Comparison of ENCODE assay signal across 21 mouse cellular contexts in the genomic region with DNA sequence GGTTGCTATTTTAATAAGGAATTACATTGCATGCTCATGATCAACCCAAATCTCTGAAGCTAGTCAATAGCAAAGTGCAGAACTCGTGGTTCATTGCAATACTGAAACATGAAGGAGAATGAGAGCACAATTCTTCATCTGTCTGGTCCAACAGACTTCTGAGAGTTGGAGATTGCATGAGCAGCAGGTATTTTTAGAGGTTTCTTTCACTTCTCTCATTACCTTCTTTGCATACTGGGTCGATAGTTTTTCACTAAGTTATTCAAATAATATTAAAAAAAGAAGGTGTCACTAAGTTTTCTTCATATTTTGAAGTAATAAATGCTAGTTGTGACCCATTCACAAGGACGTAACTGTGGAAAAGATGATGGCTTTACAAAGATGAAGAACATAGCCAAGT.
DNase-seq lines count a peak whose midpoint lies in the region; TF ChIP-seq lines count a peak whose summit lies in the region.
"Had no signal": no experiment of that assay in that cellular context is flagged by ENCODE, and none has a peak within 500 bp of the region (broad histone marks: within the 10 kb centered on the region; RNA-seq: fewer than 3 reads in every experiment).

No protein-coding gene starts in this region.

- TF ChIP-seq POLR2A in spleen, adult 2 months (IDR thresholded peaks at IDR 0.05; ENCODE audit: low read depth, low read length): no peak
- TF ChIP-seq POLR2A in CH12.LX (IDR thresholded peaks at IDR 0.05; ENCODE audit: low read depth, low read length): peak; percentile 17; the same call in 1 of the 2 replicates

- peaks cover 17% of the 10 kb centered on the region for H3K36me3 ChIP-seq in spleen, adult 2 months (ENCODE audit: control insufficient read depth, insufficient read depth, low read length)
- H3K36me3 ChIP-seq in CH12.LX (replicated peaks in 1 of 2; ENCODE audit: control insufficient read depth in 1 of 2, insufficient read depth in 1 of 2, low read length in 1 of 2): peaks cover 3 to 18% of the 10 kb centered on the region in 2 experiments
- H3K36me3 ChIP-seq in splenic B cell, adult 2 months (ENCODE audit: control insufficient read depth, insufficient read depth, low read length, poor library complexity, severe bottlenecking): peaks cover 14% of the 10 kb centered on the region; the same call in 1 of the 2 replicates
- H3K36me3 ChIP-seq: embryonic facial prominence, embryonic 13.5 days; embryonic facial prominence, embryonic 15.5 days; forebrain, embryonic 10.5 days; forebrain, embryonic 12.5 days had no signal

- no peak for DNase-seq in spleen, adult 2 months (ENCODE audit: low read depth in 1 of 2, low spot score in 2 of 2)
- DNase-seq in spleen, postnatal 14 days (ENCODE audit: low spot score in 2 of 2): no peak
- DNase-seq in A20 (ENCODE audit: low read depth, low spot score): peak; percentile 77
- DNase-seq in CH12.LX (ENCODE audit: extremely low read depth): peak; percentile 82
- DNase-seq in splenic B cell, adult 2 months (ENCODE audit: low read depth, low spot score): peak; percentile 74
- DNase-seq in right cerebral cortex, adult 2 months (ENCODE audit: low spot score in 2 of 2): no peak
- no peak for DNase-seq in thymus, postnatal 0 days (ENCODE audit: low spot score)
- DNase-seq: adrenal gland, adult 2 months; adrenal gland, postnatal 14 days; adrenal gland, postnatal 36 days; cerebellum, adult 11-12 months; cerebellum, adult 8-10 months; cerebellum, adult 9-11 months; cerebellum, postnatal 14 days; cerebellum, postnatal 36 days; embryo, embryonic 11 days had no signal

- H3K9ac ChIP-seq in CH12.LX (ENCODE audit: insufficient read depth, low read depth): peak overlapping the region; percentile 23
- H3K9ac ChIP-seq: embryonic facial prominence, embryonic 13.5 days; embryonic facial prominence, embryonic 15.5 days; forebrain, embryonic 12.5 days had no signal

- H3K4me2 ChIP-seq in CH12.LX (ENCODE audit: insufficient read depth, low read depth, poor library complexity, severe bottlenecking): peak overlapping the region; percentile 91
- H3K4me2 ChIP-seq: embryonic facial prominence, embryonic 13.5 days; embryonic facial prominence, embryonic 15.5 days; forebrain, embryonic 12.5 days had no signal

- H3K79me2 ChIP-seq in CH12.LX (replicated peaks; ENCODE audit: control insufficient read depth, extremely low read depth, insufficient read depth, poor library complexity, severe bottlenecking): no peaks in the 10 kb centered on the region

- H3K27ac ChIP-seq in spleen, adult 2 months (ENCODE audit: insufficient read depth, low read length): peak overlapping the region; percentile 64
- H3K27ac ChIP-seq in CH12.LX (ENCODE audit: insufficient read depth, low read depth): peak overlapping the region; percentile 86
- H3K27ac ChIP-seq: embryonic facial prominence, embryonic 13.5 days; embryonic facial prominence, embryonic 15.5 days; forebrain, embryonic 10.5 days; forebrain, embryonic 12.5 days had no signal

- WGBS in spleen, adult 2 months: 30% methylated on average over 3 of the region's 3 CpGs

- no peak for TF ChIP-seq CTCF in spleen, adult 2 months (IDR thresholded peaks at IDR 0.05; ENCODE audit: extremely low read depth, insufficient read depth, insufficient read length, insufficient replicate concordance)
- TF ChIP-seq CTCF in CH12.LX (conservative IDR thresholded peaks at IDR 0.05 in 1 of 2, IDR thresholded peaks at IDR 0.05 in 1 of 2; ENCODE audit: low read depth in 2 of 2, low read length in 2 of 2): no peak

- H3K9me3 ChIP-seq in CH12.LX (replicated peaks; ENCODE audit: low read length): no peaks in the 10 kb centered on the region
- H3K9me3 ChIP-seq: embryonic facial prominence, embryonic 13.5 days; embryonic facial prominence, embryonic 15.5 days; forebrain, embryonic 10.5 days; forebrain, embryonic 12.5 days had no signal

- dilution Hi-C loops in CH12.LX (cut with MboI; ENCODE audit: extremely low pct_ligation_motif_present, extremely low pct_unique_long_range_greater_than_20kb, low sequenced_read_pairs): no loop called here

- peak; percentile 4 for TF ChIP-seq RAD21 in CH12.LX (IDR thresholded peaks at IDR 0.05; ENCODE audit: low read depth, low read length)

- peaks cover 14% of the 10 kb centered on the region for H3K4me1 ChIP-seq in spleen, adult 2 months (ENCODE audit: control insufficient read depth, insufficient read depth, insufficient read length)
- peaks cover 21 to 68% of the 10 kb centered on the region in 2 experiments for H3K4me1 ChIP-seq in CH12.LX (ENCODE audit: control insufficient read depth in 1 of 2, insufficient read depth in 2 of 2)
- H3K4me1 ChIP-seq: embryonic facial prominence, embryonic 13.5 days; embryonic facial prominence, embryonic 15.5 days; forebrain, embryonic 10.5 days; forebrain, embryonic 12.5 days had no signal

- no peak overlapping the region for H3K4me3 ChIP-seq in spleen, adult 2 months (ENCODE audit: extremely low read depth, insufficient read depth, insufficient read length)
- H3K4me3 ChIP-seq in CH12.LX (replicated peaks in 1 of 3; ENCODE audit: low read depth in 2 of 3, low read length in 2 of 3, poor library complexity in 1 of 3): peak overlapping the region; percentile 18 to 40 (median 28)
- H3K4me3 ChIP-seq: embryonic facial prominence, embryonic 13.5 days; embryonic facial prominence, embryonic 15.5 days; erythroblast, embryonic 14.5 days; forebrain, embryonic 10.5 days; forebrain, embryonic 12.5 days had no signal

- in situ Hi-C loops in CH12.LX (cut with MboI; ENCODE audit: low pct_ligation_motif_present, low pct_unique_long_range_greater_than_20kb, low sequenced_read_pairs): no loop called here

- TF ChIP-seq EP300 in CH12.LX (IDR thresholded peaks at IDR 0.05; ENCODE audit: low read length): peak; percentile 92

- H3K27me3 ChIP-seq in spleen, adult 2 months (ENCODE audit: control insufficient read depth, insufficient read depth, low read length): no peaks in the 10 kb centered on the region
- H3K27me3 ChIP-seq in CH12.LX (replicated peaks): no peaks in the 10 kb centered on the region
- H3K27me3 ChIP-seq in splenic B cell, adult 2 months (ENCODE audit: control insufficient read depth, insufficient read depth, low read length, poor library complexity, severe bottlenecking): no peaks in the 10 kb centered on the region
- H3K27me3 ChIP-seq: embryonic facial prominence, embryonic 13.5 days; embryonic facial prominence, embryonic 15.5 days; forebrain, embryonic 12.5 days had no signal

TF ChIP-seq in CH12.LX, 34 proteins besides CTCF, POLR2A, EP300 and RAD21:
- no peak; the same call in 1 of the 2 replicates for TF ChIP-seq ZMIZ1 (IDR thresholded peaks at IDR 0.05; ENCODE audit: low read depth, low read length)
- peak; percentile 45; the same call in 1 of the 2 replicates for TF ChIP-seq TBP (conservative IDR thresholded peaks at IDR 0.05; ENCODE audit: low read depth, low read length)
- peak; percentile 64; the same call in 1 of the 2 replicates for TF ChIP-seq JUND (conservative IDR thresholded peaks at IDR 0.05; ENCODE audit: low read depth, low read length)
- TF ChIP-seq ELF1 (IDR thresholded peaks at IDR 0.05; ENCODE audit: low read depth, low read length): no peak
- no peak for TF ChIP-seq GABPA (IDR thresholded peaks at IDR 0.05; ENCODE audit: insufficient replicate concordance, low read depth, low read length)
- TF ChIP-seq ZC3H11A (IDR thresholded peaks at IDR 0.05; ENCODE audit: low read depth, low read length): no peak
- no peak for TF ChIP-seq MAFK (IDR thresholded peaks at IDR 0.05; ENCODE audit: insufficient replicate concordance, low read length)
- TF ChIP-seq SIN3A (IDR thresholded peaks at IDR 0.05; ENCODE audit: low read length): no peak
- TF ChIP-seq ZKSCAN1 (IDR thresholded peaks at IDR 0.05; ENCODE audit: borderline replicate concordance, low read depth, low read length): no peak
- no peak for TF ChIP-seq CHD2 (IDR thresholded peaks at IDR 0.05; ENCODE audit: low read length)
- TF ChIP-seq MAX (IDR thresholded peaks at IDR 0.05; ENCODE audit: low read length): no peak
- no peak for TF ChIP-seq USF1 (IDR thresholded peaks at IDR 0.05; ENCODE audit: low read depth, low read length)
- TF ChIP-seq E2F4 (IDR thresholded peaks at IDR 0.05; ENCODE audit: insufficient replicate concordance, low read depth, low read length): 0 out of 2 replicates have a peak, but pooled peaks have one; percentile 6
- peak; percentile 96 for TF ChIP-seq MEF2A (IDR thresholded peaks at IDR 0.05; ENCODE audit: borderline replicate concordance, low read depth, low read length)
- no peak for TF ChIP-seq CHD1 (IDR thresholded peaks at IDR 0.05; ENCODE audit: low read depth, low read length)
- no peak for TF ChIP-seq RCOR1 (conservative IDR thresholded peaks at IDR 0.05; ENCODE audit: low read depth, low read length)
- peak; percentile 81 for TF ChIP-seq MYC (IDR thresholded peaks at IDR 0.05; ENCODE audit: low read depth, low read length)
- peak; percentile 63; the same call in 1 of the 2 replicates for TF ChIP-seq BHLHE40 (IDR thresholded peaks at IDR 0.05; ENCODE audit: low read depth, low read length)
- peak; percentile 75 for TF ChIP-seq ZNF384 (IDR thresholded peaks at IDR 0.05; ENCODE audit: low read depth, low read length)
- TF ChIP-seq IRF4 (IDR thresholded peaks at IDR 0.05; ENCODE audit: low read depth, low read length): peak; percentile 90
- TF ChIP-seq JUN (IDR thresholded peaks at IDR 0.05; ENCODE audit: insufficient read depth, low read depth, low read length): peak; percentile 62
- 0 out of 2 replicates have a peak, but pooled peaks have one; percentile 12 for TF ChIP-seq TCF12 (IDR thresholded peaks at IDR 0.05; ENCODE audit: low read depth, low read length)
- TF ChIP-seq ETS1 (conservative IDR thresholded peaks at IDR 0.05; ENCODE audit: low read depth, low read length): peak; percentile 76
TF ChIP-seq in CH12.LX: peak in this region for 11.

Comparison
In these comparisons a context has a peak if more than half of its experiments do, and no peak if none do; other contexts are left out.
1. DNase-seq: peak in A20 (single experiment), CH12.LX (single experiment) and splenic B cell, adult 2 months (single experiment); none in spleen, adult 2 months (0 of 2), spleen, postnatal 14 days (0 of 2), right cerebral cortex, adult 2 months (0 of 2) and thymus, postnatal 0 days (single experiment).